Mouse (Mus musculus): Measurements from ENCODE around the gene Dennd2a.

GRCm38 (mm10) chr6:39573791-39574554 is 16.3 kb upstream of the Dennd2a start, which contains the start of gene Adck2:
- TF ChIP-seq CHD2 (IDR thresholded peaks at IDR 0.05; ENCODE audit: low read depth, low read length) (no peak), ZNF384 (IDR thresholded peaks at IDR 0.05; ENCODE audit: low read depth, low read length) (no peak), HCFC1 (IDR thresholded peaks at IDR 0.05; ENCODE audit: borderline replicate concordance, insufficient read depth, low read length) (no peak)
